Mouse (Mus musculus) forebrain, embryonic 10.5 days (tissue): Measurements from ENCODE around the gene Ppm1l. TPM values are rescaled to one million over a fixed set of nuclear protein-coding genes. Genes with fewer than 3 reads are reported as not detected.

Experiments used
- DNase-seq: peaks from one replicate; pipeline ENCODE4 v3.0.0-alpha.2; 2017; ENCODE audit warnings: low spot score; ENCODE audit errors: extremely low spot score
- H3K27ac ChIP-seq: fragments of 300-500 bp; sonication (generic); 2 replicates; pipeline ENCODE4 v1.5.1; 2016; ENCODE audit warnings: mild to moderate bottlenecking
- H3K27me3 ChIP-seq: fragments of 300-500 bp; sonication (generic); 2 replicates; pipeline ENCODE4 v1.6.1; 2016; ENCODE audit warnings: mild to moderate bottlenecking; ENCODE audit not compliant: poor library complexity, severe bottlenecking
- H3K36me3 ChIP-seq: fragments of 300-500 bp; sonication (generic); replicated peaks from 2 replicates; pipeline ENCODE4 v1.6.1; 2016; ENCODE audit warnings: mild to moderate bottlenecking, moderate library complexity
- H3K4me1 ChIP-seq: fragments of 300-500 bp; sonication (generic); 2 replicates; pipeline ENCODE4 v1.6.1; 2016
- H3K4me3 ChIP-seq: fragments of 300-500 bp; sonication (generic); 2 replicates; pipeline ENCODE4 v1.5.1; 2016; ENCODE audit warnings: mild to moderate bottlenecking, moderate library complexity
- H3K9me3 ChIP-seq: fragments of 300-500 bp; sonication (generic); 2 replicates; pipeline ENCODE4 v1.6.1; 2016; ENCODE audit warnings: mild to moderate bottlenecking, moderate library complexity
- WGBS: fragments of 180-500 bp; shearing (Covaris S2); methylation state at CpG from one replicate; pipeline ENCODE4 v1.1.7; 2016; 5-methylcytosine and 5-hydroxymethylcytosine counted together
- polyA plus RNA-seq: library from polyadenylated mRNA; unstranded; fragments of >200 nt; fragmentation: Nextera tagmentation; extraction: Ambion mirVana; gene quantifications from 2 replicates; pipeline ENCODE4 v1.2.1, GENCODE M21; 2016

The Ppm1l gene
- polyA plus RNA-seq, 1 experiment from 2014 or later = 9.8 TPM

GRCm38 (mm10) chr3:69343124-69343523 is 26.5 kb downstream of the Ppm1l start:
- no peaks in the 10 kb centered on the region for H3K27me3 ChIP-seq
- DNase-seq = no peak
- no peaks in the 10 kb centered on the region for H3K36me3 ChIP-seq
- no peak overlapping the region for H3K27ac ChIP-seq
- no peaks in the 10 kb centered on the region for H3K9me3 ChIP-seq
- 93% methylated on average over 10 of the region's 10 CpGs for WGBS
- H3K4me3 ChIP-seq = no peak overlapping the region
- H3K4me1 ChIP-seq = no peaks in the 10 kb centered on the region

GRCm38 (mm10) chr3:69346514-69346913 is 29.9 kb downstream of the Ppm1l start:
- no peak overlapping the region for H3K27ac ChIP-seq
- no peaks in the 10 kb centered on the region for H3K9me3 ChIP-seq
- H3K27me3 ChIP-seq = no peaks in the 10 kb centered on the region
- no peaks in the 10 kb centered on the region for H3K4me1 ChIP-seq
- H3K4me3 ChIP-seq = no peak overlapping the region
- WGBS = 92% methylated on average over 4 of the region's 4 CpGs
- DNase-seq = no peak
- H3K36me3 ChIP-seq = no peaks in the 10 kb centered on the region

GRCm38 (mm10) chr3:69348197-69348920 is 31.7 kb downstream of the Ppm1l start:
- H3K27me3 ChIP-seq = no peaks in the 10 kb centered on the region
- no peak overlapping the region for H3K27ac ChIP-seq
- no peaks in the 10 kb centered on the region for H3K4me1 ChIP-seq
- no peaks in the 10 kb centered on the region for H3K9me3 ChIP-seq
- no peaks in the 10 kb centered on the region for H3K36me3 ChIP-seq
- 90% methylated on average over 11 of the region's 11 CpGs for WGBS
- no peak for DNase-seq
- no peak overlapping the region for H3K4me3 ChIP-seq

- 93% methylated on average over 4 of the region's 4 CpGs for WGBS
- no peaks in the 10 kb centered on the region for H3K36me3 ChIP-seq
- no peak overlapping the region for H3K4me3 ChIP-seq
- DNase-seq = no peak
- no peaks in the 10 kb centered on the region for H3K4me1 ChIP-seq
- H3K27me3 ChIP-seq = no peaks in the 10 kb centered on the region
- no peaks in the 10 kb centered on the region for H3K9me3 ChIP-seq
- H3K27ac ChIP-seq = no peak overlapping the region
These were observed 32.2 kb downstream of the Ppm1l start for GRCm38 (mm10) chr3:69348921-69349237.

- no peaks in the 10 kb centered on the region for H3K4me1 ChIP-seq
- no peak overlapping the region for H3K27ac ChIP-seq
- H3K9me3 ChIP-seq = no peaks in the 10 kb centered on the region
- H3K27me3 ChIP-seq = no peaks in the 10 kb centered on the region
- H3K36me3 ChIP-seq = no peaks in the 10 kb centered on the region
- no peak overlapping the region for H3K4me3 ChIP-seq
- WGBS = 96% methylated on average over 6 of the region's 6 CpGs
- DNase-seq = no peak
These were observed 33.3 kb downstream of the Ppm1l start for GRCm38 (mm10) chr3:69349973-69350372.

GRCm38 (mm10) chr3:69352194-69352593 is 35.5 kb downstream of the Ppm1l start:
- H3K9me3 ChIP-seq = no peaks in the 10 kb centered on the region
- WGBS = 88% methylated on average over 1 of the region's 1 CpGs
- H3K36me3 ChIP-seq = no peaks in the 10 kb centered on the region
- DNase-seq = no peak
- H3K4me3 ChIP-seq = no peak overlapping the region
- H3K27ac ChIP-seq = no peak overlapping the region
- H3K27me3 ChIP-seq = no peaks in the 10 kb centered on the region
- H3K4me1 ChIP-seq = no peaks in the 10 kb centered on the region

- H3K4me3 ChIP-seq = no peak overlapping the region
- DNase-seq = no peak
- no peaks in the 10 kb centered on the region for H3K27me3 ChIP-seq
- WGBS = 82% methylated on average over 2 of the region's 2 CpGs
- no peaks in the 10 kb centered on the region for H3K4me1 ChIP-seq
- H3K27ac ChIP-seq = no peak overlapping the region
- 0 out of 2 replicates have a peak, but pooled peaks cover 4% of the 10 kb centered on the region for H3K9me3 ChIP-seq
- H3K36me3 ChIP-seq = no peaks in the 10 kb centered on the region
These were observed 38.0 kb downstream of the Ppm1l start for GRCm38 (mm10) chr3:69354681-69355080.

- DNase-seq = no peak
- no peak overlapping the region for H3K27ac ChIP-seq
- 89% methylated on average over 7 of the region's 7 CpGs for WGBS
These were observed 39.5 kb downstream of the Ppm1l start for GRCm38 (mm10) chr3:69356078-69356665.

GRCm38 (mm10) chr3:69356781-69357180 is 40.1 kb downstream of the Ppm1l start:
- WGBS = 90% methylated on average over 5 of the region's 5 CpGs

More at GRCm38 (mm10) chr3:69356078-69356665, 39.5 kb downstream of the Ppm1l start:
- Histone ChIP-seq H3K4me1 (no peaks in the 10 kb centered on the region), H3K9me3 (0 out of 2 replicates have a peak, but pooled peaks cover 4% of the 10 kb centered on the region), H3K27me3 (no peaks in the 10 kb centered on the region), H3K36me3 (no peaks in the 10 kb centered on the region), H3K4me3 (no peak overlapping the region)

GRCm38 (mm10) chr3:69357897-69358619 is 41.4 kb downstream of the Ppm1l start:
- Histone ChIP-seq H3K27me3 (no peaks in the 10 kb centered on the region), H3K4me3 (no peak overlapping the region), H3K36me3 (no peaks in the 10 kb centered on the region), H3K27ac (no peak overlapping the region), H3K4me1 (peaks cover 7% of the 10 kb centered on the region), H3K9me3 (0 out of 2 replicates have a peak, but pooled peaks cover 4% of the 10 kb centered on the region)
- 86% methylated on average over 12 of the region's 12 CpGs for WGBS
- DNase-seq = no peak

More at GRCm38 (mm10) chr3:69356781-69357180, 40.1 kb downstream of the Ppm1l start:
- Histone ChIP-seq H3K27me3 (no peaks in the 10 kb centered on the region), H3K4me1 (no peaks in the 10 kb centered on the region), H3K36me3 (no peaks in the 10 kb centered on the region), H3K9me3 (0 out of 2 replicates have a peak, but pooled peaks cover 4% of the 10 kb centered on the region), H3K4me3 (no peak overlapping the region), H3K27ac (no peak overlapping the region)
- no peak for DNase-seq

GRCm38 (mm10) chr3:69358620-69358964 is 41.9 kb downstream of the Ppm1l start:
- WGBS = 98% methylated on average over 8 of the region's 8 CpGs
- Histone ChIP-seq H3K4me3 (no peak overlapping the region), H3K4me1 (peaks cover 12% of the 10 kb centered on the region), H3K27ac (no peak overlapping the region), H3K27me3 (no peaks in the 10 kb centered on the region), H3K9me3 (0 out of 2 replicates have a peak, but pooled peaks cover 4% of the 10 kb centered on the region), H3K36me3 (no peaks in the 10 kb centered on the region)
- no peak for DNase-seq

- H3K27me3 ChIP-seq = no peaks in the 10 kb centered on the region
- no peak overlapping the region for H3K27ac ChIP-seq
- DNase-seq = no peak
- WGBS = 85% methylated on average over 4 of the region's 4 CpGs
- H3K9me3 ChIP-seq = 0 out of 2 replicates have a peak, but pooled peaks cover 4% of the 10 kb centered on the region
- no peak overlapping the region for H3K4me3 ChIP-seq
- H3K36me3 ChIP-seq = no peaks in the 10 kb centered on the region
- peaks cover 18% of the 10 kb centered on the region for H3K4me1 ChIP-seq
These were observed 43.7 kb downstream of the Ppm1l start for GRCm38 (mm10) chr3:69360263-69360895.
